In genomic region chrX:153006387-153006841, GRCm38 (mm10) we compare ENCODE assay signal across 8 mouse cellular contexts. TPM values are rescaled to one million over a fixed set of nuclear protein-coding genes. Genes with fewer than 3 reads are reported as not detected.
DNase-seq lines count a peak whose midpoint lies in the region; TF ChIP-seq lines count a peak whose summit lies in the region.

Usp51 (plus strand) TSS chrX:153006469.

- DNase-seq in ES-E14 (ENCODE audit: low read depth, low spot score), result peak; percentile 1
- peak; percentile 21 for DNase-seq in c-Kit-positive CD71-positive TER-119-positive erythroid progenitor cells, embryonic 14.5 days (ENCODE audit: low spot score)
- peak; percentile 59 for DNase-seq in forebrain, embryonic 10.5 days (ENCODE audit: extremely low spot score, low spot score)
- DNase-seq in heart, postnatal 14 days, result peak; percentile 8 to 12
- peak; percentile 39 for DNase-seq in layer of hippocampus, adult 11-12 months (ENCODE audit: low spot score)
- DNase-seq in lung, adult 2 months, result peak; percentile 10
- DNase-seq in thymus, postnatal 4 days, result peak; percentile 18

- H3K4me3 ChIP-seq in ES-E14 (ENCODE audit: insufficient read depth in 1 of 2, low read depth in 1 of 2, low read length in 2 of 2, poor library complexity in 1 of 2, severe bottlenecking in 1 of 2), result peak within 1 kb of the TSS; percentile 78 to 79
- H3K4me3 ChIP-seq in forebrain, embryonic 10.5 days, result peak within 1 kb of the TSS; percentile 65
- peak within 1 kb of the TSS; percentile 94 for H3K4me3 ChIP-seq in lung, adult 2 months (replicated peaks; ENCODE audit: extremely low read depth, low read depth, low read length)
- H3K4me3 ChIP-seq in olfactory bulb, adult 2 months (ENCODE audit: insufficient read depth, low read depth, low read length), result peak within 1 kb of the TSS; percentile 97

- no peaks in the 10 kb centered on the region for H3K4me1 ChIP-seq in ES-E14 (ENCODE audit: control insufficient read depth in 2 of 2, insufficient read depth in 2 of 2, low read length in 2 of 2, poor library complexity in 1 of 2)
- no peaks in the 10 kb centered on the region for H3K4me1 ChIP-seq in forebrain, embryonic 10.5 days
- H3K4me1 ChIP-seq in lung, adult 2 months (ENCODE audit: control insufficient read depth, insufficient read depth, low read length), result no peaks in the 10 kb centered on the region
- no peaks in the 10 kb centered on the region for H3K4me1 ChIP-seq in olfactory bulb, adult 2 months (ENCODE audit: control insufficient read depth, insufficient read depth, low read length)

- H3K9ac ChIP-seq in ES-E14 (ENCODE audit: insufficient read depth, low read depth, low read length, poor library complexity, severe bottlenecking), result peak within 1 kb of the TSS; percentile 79

- no peaks in the 10 kb centered on the region for H3K36me3 ChIP-seq in ES-E14 (ENCODE audit: control insufficient read depth, insufficient read depth, low read length, poor library complexity, severe bottlenecking)
- peaks cover 8% of the 10 kb centered on the region for H3K36me3 ChIP-seq in forebrain, embryonic 10.5 days (replicated peaks)

- no peak within 1 kb of the TSS for H3K27ac ChIP-seq in ES-E14 (ENCODE audit: insufficient read depth, low read depth, low read length, poor library complexity, severe bottlenecking)
- peak within 1 kb of the TSS; percentile 93 for H3K27ac ChIP-seq in forebrain, embryonic 10.5 days
- H3K27ac ChIP-seq in olfactory bulb, adult 2 months (ENCODE audit: insufficient read depth, low read depth, low read length), result peak within 1 kb of the TSS; percentile 91

- peak; percentile 40; the same call in 1 of the 2 replicates for TF ChIP-seq CTCF in lung, adult 2 months (IDR thresholded peaks at IDR 0.05; ENCODE audit: insufficient read depth, low read length)
- TF ChIP-seq CTCF in olfactory bulb, adult 2 months (IDR thresholded peaks at IDR 0.05; ENCODE audit: insufficient read depth, low read depth, low read length), result no peak

- H3K9me3 ChIP-seq in ES-E14 (ENCODE audit: control insufficient read depth, insufficient read depth, low read depth, low read length), result no peaks in the 10 kb centered on the region
- no peaks in the 10 kb centered on the region for H3K9me3 ChIP-seq in forebrain, embryonic 10.5 days

- WGBS in forebrain, embryonic 10.5 days, result 20% methylated on average over 23 of the region's 23 CpGs
- 25% methylated on average over 23 of the region's 23 CpGs for WGBS in lung, adult 2 months
- WGBS in olfactory bulb, adult 2 months, result 12% methylated on average over 23 of the region's 23 CpGs

- TF ChIP-seq POLR2A in lung, adult 2 months (IDR thresholded peaks at IDR 0.05; ENCODE audit: borderline replicate concordance, extremely low read depth, low read depth, low read length), result no peak
- no peak for TF ChIP-seq POLR2A in olfactory bulb, adult 2 months (IDR thresholded peaks at IDR 0.05; ENCODE audit: insufficient read depth, low read depth, low read length)

- intact Hi-C loops in heart, postnatal 14 days (cut with DNase I), result no loop called here

- H3K27me3 ChIP-seq in forebrain, embryonic 10.5 days (ENCODE audit: poor library complexity, severe bottlenecking), result peaks cover 40% of the 10 kb centered on the region

- in situ Hi-C loops in ES-E14 (cut with MboI; ENCODE audit: low sequenced_read_pairs in 2 of 2, unreplicated experiment in 2 of 2), result no loop called here

TF ChIP-seq in ES-E14, 5 proteins besides CTCF, POLR2A, EP300 and RAD21:
- TF ChIP-seq ZC3H11A (IDR thresholded peaks at IDR 0.05; ENCODE audit: borderline replicate concordance, low read depth, low read length), result no peak
- TF ChIP-seq MAFK (IDR thresholded peaks at IDR 0.05; ENCODE audit: insufficient read depth, low read depth, low read length), result no peak
- no peak for TF ChIP-seq CHD2 (IDR thresholded peaks at IDR 0.05; ENCODE audit: low read depth, low read length)
- no peak for TF ChIP-seq ZNF384 (IDR thresholded peaks at IDR 0.05; ENCODE audit: low read depth, low read length)
- no peak for TF ChIP-seq HCFC1 (IDR thresholded peaks at IDR 0.05; ENCODE audit: borderline replicate concordance, insufficient read depth, low read length)

RNA-seq across cellular contexts. Expression of gene Usp51, which starts in this region (rescaled TPM):
- 2.4 and 3.8 TPM in 2 replicates for total RNA-seq in ES-E14 (2012; rRNA removed)
- 7.1 and 8.4 TPM in 2 replicates for polyA plus RNA-seq in forebrain, embryonic 10.5 days (2016; fragmentation: Nextera tagmentation; extraction: Ambion mirVana)
- not detected for total RNA-seq in heart, postnatal 14 days (2021)
- polyA plus RNA-seq in lung, adult 2 months (2012; rRNA removed), result not detected in 2 replicates
- not detected in 2 replicates for polyA plus RNA-seq in olfactory bulb, adult 2 months (2012; ENCODE audit: insufficient read depth, insufficient read length, low replicate concordance, missing spikeins)

Comparison
In these comparisons a context has a peak if more than half of its experiments do, and no peak if none do; other contexts are left out.
1. Peak in DNase-seq in heart, postnatal 14 days; RNA of the gene not detected or under 1 TPM.
2. Peak in DNase-seq and H3K4me3 ChIP-seq in lung, adult 2 months; RNA of the gene not detected or under 1 TPM.
3. DNase-seq: peak in every context shown above with its lines; median percentile 59 in forebrain, embryonic 10.5 days; 39 in layer of hippocampus, adult 11-12 months; 21 in c-Kit-positive CD71-positive TER-119-positive erythroid progenitor cells, embryonic 14.5 days; 18 in thymus, postnatal 4 days; 10 in heart, postnatal 14 days; 10 in lung, adult 2 months; 1 in ES-E14.